Mouse (Mus musculus): Measurements from ENCODE around the gene Ermp1. TPM values are rescaled to one million over a fixed set of nuclear protein-coding genes. Genes with fewer than 3 reads are reported as not detected.
A peak's percentile ranks its signal among the peaks of the same experiment; 100 is the strongest.
"Not testable (repeated sequence)": the region's sequence is repeated elsewhere in the genome, so short reads cannot be mapped to it uniquely, and the experiment has no call there.

Gene Ermp1
- total RNA-seq, 1 experiment from 2014 or later: 27.1 TPM

- ATAC-seq (ENCODE audit: extremely low read depth, insufficient number of reproducible peaks, low FRiP score, poor library complexity, severe bottlenecking): no peak
These were observed 36.1 kb downstream of the Ermp1 start for GRCm38 (mm10) chr19:29612102-29612501.

- ATAC-seq (ENCODE audit: extremely low read depth, insufficient number of reproducible peaks, low FRiP score, poor library complexity, severe bottlenecking): no peak
These were observed 37.3 kb downstream of the Ermp1 start for GRCm38 (mm10) chr19:29610907-29611306.

GRCm38 (mm10) chr19:29608212-29608611 is 40.0 kb downstream of the Ermp1 start:
- no peak for ATAC-seq (ENCODE audit: extremely low read depth, insufficient number of reproducible peaks, low FRiP score, poor library complexity, severe bottlenecking)

GRCm38 (mm10) chr19:29607521-29607920 is 40.7 kb downstream of the Ermp1 start:
- no peak for ATAC-seq (ENCODE audit: extremely low read depth, insufficient number of reproducible peaks, low FRiP score, poor library complexity, severe bottlenecking)

GRCm38 (mm10) chr19:29604653-29605052 is 43.6 kb downstream of the Ermp1 start:
- no peak for ATAC-seq (ENCODE audit: extremely low read depth, insufficient number of reproducible peaks, low FRiP score, poor library complexity, severe bottlenecking)

GRCm38 (mm10) chr19:29603548-29604353 is 44.5 kb downstream of the Ermp1 start:
- ATAC-seq (ENCODE audit: extremely low read depth, insufficient number of reproducible peaks, low FRiP score, poor library complexity, severe bottlenecking): no peak

- no peak for ATAC-seq (ENCODE audit: extremely low read depth, insufficient number of reproducible peaks, low FRiP score, poor library complexity, severe bottlenecking)
These were observed 49.2 kb downstream of the Ermp1 start for GRCm38 (mm10) chr19:29598981-29599380.

- peak; percentile 39; the same call in 1 of the 2 replicates for ATAC-seq (ENCODE audit: extremely low read depth, insufficient number of reproducible peaks, low FRiP score, poor library complexity, severe bottlenecking)
These were observed 51.2 kb downstream of the Ermp1 start for GRCm38 (mm10) chr19:29596985-29597384.

- ATAC-seq (ENCODE audit: extremely low read depth, insufficient number of reproducible peaks, low FRiP score, poor library complexity, severe bottlenecking): no peak
These were observed 51.9 kb downstream of the Ermp1 start for GRCm38 (mm10) chr19:29596276-29596675.

GRCm38 (mm10) chr19:29593783-29594182 is 54.4 kb downstream of the Ermp1 start:
- ATAC-seq (ENCODE audit: extremely low read depth, insufficient number of reproducible peaks, low FRiP score, poor library complexity, severe bottlenecking): not testable (repeated sequence)

- no peak for ATAC-seq (ENCODE audit: extremely low read depth, insufficient number of reproducible peaks, low FRiP score, poor library complexity, severe bottlenecking)
These were observed 64.5 kb downstream of the Ermp1 start for GRCm38 (mm10) chr19:29583734-29584133.

- ATAC-seq (ENCODE audit: extremely low read depth, insufficient number of reproducible peaks, low FRiP score, poor library complexity, severe bottlenecking): no peak
These were observed 65.8 kb downstream of the Ermp1 start for GRCm38 (mm10) chr19:29582439-29582838.

- no peak for ATAC-seq (ENCODE audit: extremely low read depth, insufficient number of reproducible peaks, low FRiP score, poor library complexity, severe bottlenecking)
These were observed 81.7 kb downstream of the Ermp1 start for GRCm38 (mm10) chr19:29566512-29566911.

GRCm38 (mm10) chr19:29563258-29563779 is 84.9 kb downstream of the Ermp1 start:
- peak; percentile 66; the same call in 1 of the 2 replicates for ATAC-seq (ENCODE audit: extremely low read depth, insufficient number of reproducible peaks, low FRiP score, poor library complexity, severe bottlenecking)

GRCm38 (mm10) chr19:29562603-29563002 is 85.6 kb downstream of the Ermp1 start:
- no peak for ATAC-seq (ENCODE audit: extremely low read depth, insufficient number of reproducible peaks, low FRiP score, poor library complexity, severe bottlenecking)

- ATAC-seq (ENCODE audit: extremely low read depth, insufficient number of reproducible peaks, low FRiP score, poor library complexity, severe bottlenecking): no peak
These were observed 86.0 kb downstream of the Ermp1 start for GRCm38 (mm10) chr19:29562166-29562565.

Other genes with a start within 250 kb of the Ermp1 start
- 5.8 and 5.9 TPM in 2 replicates for gene Pdcd1lg2, start 237.5 kb downstream of the Ermp1 start, total RNA-seq (2017)
- 49.6 and 51.6 TPM in 2 replicates for gene Ric1, start 126.1 kb downstream of the Ermp1 start, total RNA-seq (2017)
- gene Mlana, start 49.4 kb upstream of the Ermp1 start, total RNA-seq (2017): not detected in 2 replicates
- 20.9 and 27.9 TPM in 2 replicates for gene 9930021J03Rik, start 157.6 kb upstream of the Ermp1 start, total RNA-seq (2017)
- gene Ranbp6, start 164.6 kb upstream of the Ermp1 start, total RNA-seq (2017): 33.3 and 34.4 TPM in 2 replicates

Data from neutrophil, adult 5-6 weeks (primary cell).